Mouse (Mus musculus): ENCODE data around the gene Tbpl1.
A peak's percentile ranks its signal among the peaks of the same experiment; 100 is the strongest.

Gene Tbpl1

DNA sequence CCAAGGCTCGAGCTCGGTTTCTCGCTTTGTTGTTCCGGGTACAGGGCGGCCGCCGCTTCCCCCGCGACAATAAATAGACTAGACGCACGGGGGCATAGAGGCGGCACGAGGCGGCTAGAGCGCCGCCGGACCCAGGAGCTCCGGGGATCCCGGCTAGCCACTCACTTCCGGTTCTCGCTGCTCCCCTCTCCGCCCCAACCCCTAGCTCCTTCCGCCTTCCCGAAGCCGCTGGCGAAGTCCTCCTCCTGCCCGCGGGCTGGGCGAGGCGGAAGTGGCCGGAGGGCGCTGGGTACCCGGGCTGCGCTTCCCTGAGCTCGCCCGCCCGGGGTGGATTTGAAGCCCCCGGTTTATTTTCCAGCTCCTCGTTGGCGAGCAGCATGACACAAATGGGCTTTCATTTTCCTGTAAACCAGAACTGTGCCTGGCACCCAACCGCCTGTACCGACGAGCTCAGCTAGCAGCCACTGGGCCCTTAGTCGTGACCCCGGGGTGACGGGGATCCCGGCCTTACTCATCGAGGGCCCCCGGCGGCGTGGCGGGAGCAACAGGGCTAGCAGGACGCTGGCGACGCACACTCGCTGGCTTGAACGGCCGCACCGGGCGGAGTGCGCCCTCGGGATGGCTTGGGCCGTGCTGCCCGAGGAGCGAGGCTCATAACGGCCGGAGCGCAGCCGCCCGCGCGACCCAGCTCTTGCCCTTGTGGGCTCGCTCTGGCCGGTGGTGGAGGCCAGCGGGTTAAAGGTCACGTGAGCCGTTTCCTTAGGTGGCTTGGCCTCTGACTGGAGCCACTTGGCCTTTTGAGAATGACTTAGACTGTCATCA, at the start of gene Tbpl1:
TSS of gene Tbpl1 (minus strand) at position 667 of the 822 bp plus-strand sequence.
- DNase-seq, result peak; percentile 94 to 95

DNA sequence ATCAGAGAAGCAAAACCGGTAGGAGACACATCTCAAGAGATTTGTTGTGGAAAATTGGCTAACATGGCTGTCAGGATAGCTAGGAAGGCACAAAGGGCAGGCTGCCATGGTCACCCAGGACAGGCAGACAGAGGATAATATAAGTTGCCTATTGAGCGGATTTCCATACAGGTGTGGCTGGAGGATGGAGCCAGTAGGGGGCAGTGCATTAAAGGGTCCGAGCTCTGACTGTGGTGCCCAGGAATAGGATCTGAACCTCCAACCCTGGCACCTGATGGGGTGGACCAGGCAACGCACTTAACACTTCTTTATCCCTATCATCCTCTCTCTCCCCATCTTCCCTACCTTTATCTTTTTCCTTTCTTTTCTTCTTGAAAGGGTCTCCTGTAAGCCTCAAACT, 49.7 kb upstream of the Tbpl1 start:
- peak in 1 of 2 experiments; percentile 3 for DNase-seq

DNA sequence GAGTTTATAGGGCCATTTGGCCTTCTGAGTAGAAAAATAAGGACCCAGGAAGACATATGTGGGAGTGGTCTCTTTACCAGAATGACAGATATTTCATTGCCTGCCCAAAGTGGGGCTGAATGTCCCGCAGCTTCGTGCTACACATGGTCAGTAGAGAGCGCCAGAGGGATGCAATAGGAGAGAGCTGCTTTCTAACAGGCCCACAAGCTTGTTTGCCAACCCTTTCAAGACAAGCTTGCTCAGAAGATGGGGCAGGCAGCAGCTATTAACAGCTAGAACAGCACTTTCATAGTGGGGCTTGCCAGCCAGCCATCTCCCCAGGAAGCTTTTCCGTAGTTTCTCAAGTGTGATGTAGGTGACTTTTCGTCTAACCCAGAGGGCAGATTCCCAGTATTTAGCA, 46.2 kb upstream of the Tbpl1 start:
- no peak for DNase-seq

DNA sequence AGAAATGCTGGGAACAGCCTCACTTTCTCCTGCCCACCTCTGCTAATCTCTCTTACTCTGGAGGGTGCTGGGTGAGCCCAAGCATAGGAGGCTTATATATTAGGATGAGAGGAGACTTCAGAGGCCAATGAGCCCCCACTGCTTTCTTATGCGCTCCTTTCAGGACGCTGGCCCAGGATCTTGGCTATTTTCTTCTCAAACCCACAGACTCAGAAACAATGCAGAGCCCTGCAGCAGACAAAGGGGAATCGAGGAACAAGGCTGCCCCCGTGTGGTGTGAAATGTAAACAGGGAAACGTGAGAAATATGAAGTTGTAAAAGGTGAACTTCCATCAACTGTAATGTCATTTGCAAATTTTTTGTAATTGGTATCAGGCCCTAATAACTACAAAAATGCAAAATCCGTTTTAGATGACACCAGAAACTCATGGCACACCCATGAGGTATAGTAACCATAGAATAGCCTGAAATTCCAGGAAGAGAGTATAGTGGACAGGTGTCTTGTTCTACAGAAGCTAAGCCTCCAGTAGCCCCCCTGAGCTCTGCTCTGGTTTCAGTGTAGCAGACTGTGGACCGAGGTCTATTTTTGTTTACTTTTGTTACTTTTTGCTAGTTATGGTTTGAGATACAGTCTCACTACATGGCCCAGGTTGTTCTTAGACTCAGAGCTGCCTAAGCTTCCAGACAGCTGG, 44.4 kb upstream of the Tbpl1 start:
- no peak for DNase-seq

DNA sequence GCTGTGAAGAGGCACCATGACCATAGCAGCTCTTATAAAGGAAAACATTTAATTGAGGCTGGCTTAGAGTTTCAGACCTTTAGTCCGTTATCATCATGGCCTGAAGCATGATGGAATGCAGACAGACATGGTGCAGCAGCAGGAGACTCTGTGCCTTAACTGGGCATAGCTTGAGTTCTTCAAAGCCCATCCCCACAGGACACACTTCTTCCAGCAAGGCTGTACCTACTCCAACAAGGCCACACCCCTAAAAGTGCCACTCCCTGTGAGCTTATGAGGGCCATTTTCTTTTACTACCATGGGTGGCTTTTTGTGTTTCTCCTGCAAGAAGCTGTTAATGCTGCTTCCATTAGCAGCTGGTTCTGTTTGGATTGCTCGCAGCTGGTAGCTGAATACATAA, 43.7 kb upstream of the Tbpl1 start:
- no peak for DNase-seq

DNA sequence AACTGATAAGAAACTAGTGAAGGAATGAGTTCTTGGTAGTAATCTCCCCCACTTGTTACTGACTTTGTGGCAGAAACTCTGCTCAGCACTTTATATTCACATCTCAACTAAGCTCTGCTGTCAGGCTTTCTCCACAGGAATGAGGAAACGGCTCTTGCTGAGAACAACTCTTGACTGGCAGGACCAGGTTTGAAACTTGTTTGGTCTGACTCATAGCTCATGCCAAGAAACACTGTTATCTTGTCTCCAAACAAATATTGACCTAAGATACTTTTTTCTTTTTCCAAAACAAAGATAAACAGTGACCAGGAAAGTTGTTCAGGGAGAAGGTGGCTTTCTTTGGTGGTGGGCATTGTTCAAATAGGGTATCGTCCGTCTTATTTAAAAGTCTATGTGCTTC, 42.9 kb upstream of the Tbpl1 start:
- DNase-seq, result no peak

DNA sequence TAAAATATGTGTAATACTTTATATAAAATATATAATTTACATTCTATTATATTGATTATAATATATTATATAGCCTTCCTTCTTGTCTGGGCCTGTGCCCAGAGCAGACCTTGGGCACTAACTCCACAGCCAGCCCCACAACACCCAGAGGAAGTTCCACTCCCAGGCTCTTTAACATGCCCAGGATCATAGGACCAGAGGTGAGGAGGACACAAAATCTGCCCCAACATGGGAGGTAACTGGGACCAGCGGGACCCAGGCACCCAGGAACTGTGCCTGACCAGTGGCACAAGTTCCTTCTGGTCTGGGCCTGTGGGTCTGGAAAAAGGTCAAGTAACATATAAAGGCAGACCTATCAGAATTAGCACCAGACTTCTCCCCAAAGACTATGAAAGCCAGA, 22.5 kb upstream of the Tbpl1 start:
- DNase-seq, result no peak

DNA sequence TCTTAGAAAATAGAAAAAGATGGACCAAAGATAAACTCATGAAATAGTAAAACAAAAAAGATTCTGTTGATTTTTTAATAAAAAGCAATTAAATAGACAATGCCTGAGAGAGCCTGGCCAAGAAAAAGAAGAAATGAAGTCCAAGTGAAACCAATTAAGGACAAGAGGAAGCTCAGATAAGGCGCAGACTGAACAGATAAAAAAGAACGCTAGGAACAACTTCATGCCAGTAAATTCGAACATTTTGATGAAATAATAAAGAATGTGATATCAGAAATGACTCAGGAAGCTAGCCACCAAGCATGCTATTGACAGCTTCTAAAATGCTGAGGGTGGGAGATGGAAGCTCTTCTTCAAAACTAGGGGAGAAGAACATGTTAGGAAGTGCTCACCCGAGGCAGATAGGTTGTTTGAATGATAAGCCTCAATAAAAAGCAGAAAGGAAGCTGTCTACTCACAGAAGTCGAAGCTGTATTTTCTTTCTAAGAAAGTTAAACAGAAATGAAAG, 19.5 kb upstream of the Tbpl1 start:
- no peak for DNase-seq

DNA sequence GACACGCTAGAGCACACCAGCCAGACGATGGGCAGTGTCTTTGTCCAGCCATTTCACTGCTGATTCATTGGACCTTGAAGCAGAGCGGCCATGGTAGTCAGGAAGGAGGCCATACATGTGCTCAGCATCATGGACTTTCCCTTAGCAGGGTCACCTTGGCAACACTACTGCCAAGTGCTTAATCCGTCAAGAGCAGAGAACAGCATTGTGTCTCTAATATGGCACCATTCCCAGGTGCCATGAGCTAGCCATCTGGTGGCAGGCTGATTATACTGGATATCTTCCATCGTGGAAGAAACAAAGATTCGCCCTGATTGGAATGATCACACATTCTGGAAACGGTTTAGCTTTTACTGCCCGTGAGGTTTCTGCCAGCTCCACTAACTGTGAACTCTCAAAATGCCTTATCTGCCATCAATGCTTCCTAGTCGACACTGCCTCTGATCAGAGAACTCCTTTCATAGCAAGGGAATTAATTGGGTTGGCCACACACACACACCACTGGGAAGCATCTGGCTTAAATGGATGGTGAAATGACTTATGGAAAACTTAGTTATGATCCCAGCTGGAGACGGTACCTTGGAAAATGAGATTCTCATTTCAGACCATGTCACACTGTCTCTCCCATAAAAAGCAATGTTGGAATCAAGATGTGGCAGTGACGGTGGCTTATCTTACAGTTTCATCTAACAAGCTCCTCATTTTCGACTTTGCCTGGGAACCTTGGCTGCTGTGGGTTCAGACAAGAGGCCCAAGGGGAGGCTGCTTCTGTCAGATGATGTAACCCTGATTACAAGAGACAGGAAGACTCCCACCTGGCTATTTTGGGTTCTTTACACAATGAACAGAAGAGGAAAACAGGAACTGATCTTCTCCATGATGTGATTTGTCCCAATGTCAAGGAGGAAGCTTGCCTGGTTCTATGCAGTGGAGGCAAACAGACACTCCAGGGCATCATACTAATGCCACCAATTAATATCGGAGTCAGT, 14.9 kb upstream of the Tbpl1 start:
- no peak for DNase-seq

DNA sequence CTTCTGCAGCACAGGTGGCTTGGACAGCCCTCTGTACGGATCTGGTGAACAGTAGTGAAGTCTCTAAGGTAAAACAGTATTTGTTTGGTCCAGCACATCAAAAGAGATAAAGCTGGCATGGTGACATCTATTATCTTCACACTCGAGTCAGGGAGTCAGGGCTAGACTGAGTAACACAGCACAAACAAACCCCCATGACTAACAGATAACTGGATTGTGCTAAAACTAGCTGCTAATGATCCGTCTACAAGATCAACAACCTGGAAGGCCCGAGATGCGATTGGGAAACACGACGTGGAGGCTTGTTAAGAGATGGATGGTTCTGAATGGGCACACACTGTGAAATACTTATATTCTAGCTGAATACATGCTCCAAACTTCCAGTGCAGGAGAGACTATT, 14.2 kb upstream of the Tbpl1 start:
- no peak for DNase-seq

DNA sequence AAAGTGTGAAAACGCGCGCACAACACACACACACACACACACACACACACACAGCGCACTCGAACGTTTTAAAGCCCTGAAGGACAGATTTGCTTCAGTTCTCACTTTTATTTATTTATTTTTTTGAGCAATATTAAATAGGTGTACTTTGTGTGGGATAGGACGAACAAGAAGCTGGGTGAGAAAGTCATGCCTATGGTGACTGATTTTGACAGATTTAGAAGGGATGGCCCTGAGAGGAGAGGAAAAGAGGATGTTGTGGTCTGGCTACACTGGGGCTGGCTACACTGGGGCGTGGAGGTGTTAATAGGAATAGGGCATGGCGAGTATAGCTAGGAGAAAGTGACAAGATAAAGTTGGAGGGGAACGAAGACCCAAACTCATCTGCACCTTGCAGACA, 443 bp upstream of the Tbpl1 start:
- DNase-seq, result no peak

DNA sequence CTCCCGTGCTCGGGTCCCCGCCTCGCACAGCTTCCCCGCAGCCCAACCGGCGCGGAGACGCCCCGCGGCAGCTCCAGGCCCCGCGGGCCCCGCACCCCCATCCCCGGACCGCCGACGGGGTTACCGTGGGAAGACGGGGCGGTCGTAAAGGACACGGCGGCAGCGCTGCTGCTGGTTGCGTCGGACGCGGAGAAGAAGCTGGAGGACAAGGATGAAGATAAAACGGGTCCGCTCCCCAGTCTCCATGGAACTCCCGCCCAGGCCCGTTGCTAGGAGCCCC, 806 bp downstream of the Tbpl1 start:
- DNase-seq, result no peak

DNA sequence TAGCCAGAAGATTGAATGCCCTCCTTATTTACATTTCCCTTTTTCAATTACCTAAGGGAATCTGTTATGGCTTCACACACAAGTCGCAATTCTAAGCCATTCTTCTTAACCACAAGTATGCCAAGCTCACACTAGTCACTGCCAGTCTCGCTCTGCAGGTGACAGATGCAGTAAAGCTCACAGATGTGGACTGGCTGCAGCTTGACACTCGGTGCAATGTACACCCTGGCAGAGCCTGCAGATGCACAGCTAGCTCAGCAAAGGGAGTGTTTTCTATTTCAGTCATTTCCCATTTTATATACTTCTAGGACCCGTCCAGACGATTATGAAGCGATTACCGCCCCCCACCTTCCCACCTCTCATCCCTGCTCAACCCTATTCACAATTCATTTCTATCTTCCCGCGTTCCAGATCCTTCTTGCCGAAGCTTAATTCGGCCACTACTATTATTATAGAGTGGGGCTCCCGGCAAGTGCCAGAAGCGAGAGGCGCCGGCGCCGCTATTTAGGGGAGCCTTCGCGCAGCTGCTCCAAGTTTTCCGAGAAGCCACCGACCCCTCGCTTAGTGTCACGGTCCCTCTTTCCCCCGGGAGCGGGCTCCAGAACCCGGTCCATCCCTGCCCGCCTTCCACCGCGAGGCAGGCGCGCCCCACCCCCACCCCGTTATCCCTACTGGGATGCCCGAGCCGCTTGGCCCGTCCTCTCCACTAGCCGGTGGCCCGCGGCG, 1.3 kb downstream of the Tbpl1 start:
- peak; percentile 26 to 53 for DNase-seq

DNA sequence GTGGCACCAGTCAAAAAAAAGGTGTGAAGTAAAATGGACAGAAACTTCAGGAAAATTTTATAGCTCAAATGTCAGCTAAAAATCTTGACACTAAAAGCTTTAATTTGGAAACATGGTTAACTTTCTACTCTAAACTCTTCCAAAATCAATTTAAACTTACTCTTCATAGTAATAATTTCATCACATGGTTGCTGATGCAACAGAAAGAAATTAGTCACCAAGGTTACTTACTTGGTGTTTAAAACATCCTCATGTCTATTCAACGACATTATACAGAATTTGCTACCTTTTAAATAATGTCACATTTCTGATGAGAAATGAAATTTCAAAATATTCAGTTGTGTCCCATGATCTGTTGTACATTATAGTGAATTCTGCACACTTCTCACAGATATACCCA, 3.5 kb downstream of the Tbpl1 start:
- DNase-seq, result no peak

DNA sequence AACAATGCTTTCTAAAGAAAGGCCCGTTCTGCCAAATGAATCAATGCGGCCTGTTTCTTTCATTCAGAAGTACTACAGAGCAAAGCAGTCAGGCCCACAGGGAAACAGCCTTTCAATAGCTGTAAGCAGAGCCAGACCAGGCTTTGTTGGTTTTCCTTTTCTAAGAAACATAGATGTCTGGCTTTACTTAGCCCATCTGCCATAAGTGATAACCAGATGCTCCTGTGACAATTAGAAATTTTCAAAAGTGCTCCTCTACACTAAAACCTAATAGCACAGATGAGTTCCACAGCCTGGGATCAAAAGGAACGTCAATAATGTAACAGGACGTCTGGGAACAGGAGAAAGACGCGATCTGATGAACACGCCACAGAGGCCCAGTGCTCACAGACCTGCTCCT, 5.4 kb downstream of the Tbpl1 start:
- no peak for DNase-seq

DNA sequence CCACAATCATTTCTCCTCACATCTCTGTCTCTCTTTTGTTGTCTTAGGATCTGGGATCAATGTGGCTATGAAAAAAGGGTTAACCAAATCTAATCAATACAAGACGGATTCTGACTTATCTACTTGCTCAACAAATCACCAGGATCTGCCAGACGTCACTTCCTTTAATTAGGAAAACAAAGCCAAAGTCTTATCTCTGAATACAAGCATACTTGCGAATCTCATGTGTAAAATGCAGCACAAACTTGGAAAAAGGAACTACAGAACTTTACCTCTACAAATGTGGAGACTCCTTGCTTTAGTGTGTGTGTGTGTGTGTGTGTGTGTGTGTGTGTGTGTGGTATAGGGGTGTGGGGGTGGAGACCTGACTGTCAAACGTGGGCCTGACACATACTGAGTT, 6.6 kb downstream of the Tbpl1 start:
- no peak for DNase-seq

DNA sequence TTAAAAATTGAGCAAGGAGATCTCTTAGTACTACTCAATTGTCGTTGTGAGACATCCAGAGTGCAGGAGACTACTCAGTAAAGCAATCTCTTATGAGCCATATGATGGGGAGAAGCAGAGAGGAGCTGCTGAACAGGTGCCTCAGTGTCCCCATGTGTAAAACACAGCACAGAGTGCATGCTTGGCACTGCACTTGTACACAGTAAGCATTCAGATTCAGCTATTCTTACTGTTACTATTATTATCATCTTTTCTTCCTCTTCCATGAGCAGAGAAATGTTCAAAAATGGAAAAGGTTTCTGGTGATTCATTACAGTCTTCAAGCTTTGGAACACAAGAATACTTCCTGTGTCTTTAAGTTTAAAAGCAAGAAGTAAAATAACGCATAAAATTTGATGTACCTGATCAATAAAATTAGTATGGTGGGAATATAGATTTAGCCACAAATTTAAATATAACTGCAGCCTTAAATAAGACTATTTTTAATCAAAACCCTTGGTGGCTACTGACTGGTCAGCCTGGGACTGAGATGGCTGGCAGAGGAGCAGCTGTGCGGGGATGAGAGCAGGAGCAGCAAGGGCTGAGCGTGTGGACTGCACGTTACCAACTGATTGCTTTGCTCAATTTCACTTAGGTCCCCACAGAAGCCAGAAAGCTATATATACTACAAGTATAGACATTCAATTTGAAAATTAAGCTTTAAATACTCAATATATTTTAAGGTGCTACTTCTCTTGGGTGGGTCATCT, 10.8 kb downstream of the Tbpl1 start:
- DNase-seq, result no peak

DNA sequence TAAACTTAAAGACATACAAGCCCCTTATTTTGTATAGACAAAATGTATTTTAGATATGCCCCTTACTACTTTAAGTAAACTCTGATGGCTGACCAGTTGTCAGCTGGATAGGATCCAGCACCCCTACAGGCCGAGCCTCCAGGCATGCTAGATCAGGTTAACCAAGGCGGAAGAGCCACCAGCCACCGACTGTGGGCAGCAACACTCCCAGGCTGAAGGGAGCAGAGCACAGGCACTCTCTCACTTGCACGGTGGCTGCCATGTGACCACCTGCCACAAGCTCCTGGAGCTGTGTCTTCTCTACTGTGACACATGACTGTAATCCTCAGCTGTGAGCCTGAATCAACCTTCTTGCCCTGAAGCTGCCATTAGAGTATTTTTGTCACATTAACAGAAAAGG, 13.3 kb downstream of the Tbpl1 start:
- peak; percentile 9 to 32 for DNase-seq

DNA sequence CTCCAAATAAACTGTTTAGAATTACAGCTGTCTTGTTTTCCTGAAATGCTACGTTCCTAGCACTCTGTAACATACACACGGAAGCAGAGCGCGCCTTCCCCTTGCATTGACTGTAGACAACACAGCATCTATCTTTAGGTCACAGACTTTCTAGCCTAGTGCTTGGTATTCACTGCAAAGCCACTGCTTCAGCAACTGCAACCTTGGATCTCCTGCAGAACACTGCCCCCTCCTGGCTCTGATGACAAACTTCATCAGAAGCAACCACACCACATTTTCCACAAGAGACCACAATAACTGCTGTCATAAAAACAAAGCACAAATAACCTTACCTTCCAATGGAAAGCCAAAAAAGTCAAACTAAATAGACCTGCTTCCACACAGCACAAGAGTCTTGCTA, 17.2 kb downstream of the Tbpl1 start:
- DNase-seq, result peak; percentile 22 to 35

DNA sequence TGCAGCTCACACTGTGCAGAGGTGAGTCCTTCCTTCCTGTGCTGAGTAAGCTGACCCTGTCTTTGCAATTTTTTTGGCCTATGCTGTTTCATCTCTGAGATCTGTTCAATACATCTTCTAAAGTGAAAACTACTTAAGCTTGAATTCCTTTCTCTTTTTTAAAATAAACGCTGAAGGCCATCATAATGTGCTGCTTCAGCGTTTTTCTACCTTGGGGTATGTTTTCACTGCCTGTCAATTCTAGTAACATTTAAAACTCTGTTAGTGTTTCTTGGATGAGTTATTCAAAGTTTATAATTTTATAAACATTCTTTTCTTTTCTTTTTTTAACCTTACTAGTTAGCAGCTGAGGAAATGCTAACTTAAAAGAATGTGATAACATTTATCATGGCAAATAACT, 18.8 kb downstream of the Tbpl1 start:
- DNase-seq, result no peak

DNA sequence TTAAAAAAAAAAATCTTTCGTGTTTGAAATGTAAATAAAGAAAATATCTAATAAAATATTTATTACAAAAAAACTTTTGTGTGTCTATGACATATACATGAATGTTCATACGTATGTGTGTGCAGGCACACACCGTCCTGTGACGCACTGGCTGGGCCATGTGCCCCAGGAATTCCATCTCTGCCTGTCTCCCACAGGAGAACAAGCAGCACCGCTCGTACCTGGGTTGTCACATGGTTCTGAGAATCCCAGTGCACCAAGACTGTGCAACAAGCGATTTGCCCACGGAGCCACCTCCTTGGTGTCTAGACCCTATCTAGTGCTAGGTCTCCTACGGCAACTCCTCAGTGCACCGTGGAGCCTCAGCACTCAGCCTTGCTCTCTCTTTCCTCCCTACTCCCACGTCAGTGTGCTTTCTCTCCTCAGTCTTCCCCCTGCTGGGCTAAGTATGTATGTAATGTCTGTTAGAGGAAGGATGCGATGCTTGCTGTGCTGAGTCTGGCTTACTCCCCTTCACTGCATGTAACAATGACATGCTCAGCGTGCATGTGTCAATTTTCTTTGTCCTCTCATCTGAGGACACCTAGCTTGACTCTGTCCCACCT, 21.5 kb downstream of the Tbpl1 start:
- DNase-seq, result no peak

All from thymus, postnatal 36 days (tissue).